Mouse (Mus musculus): ENCODE measurements around the gene St6galnac3.

St6galnac3 gene

GRCm38 (mm10) chr3:153282123-153282765 lies 442.7 kb downstream of the St6galnac3 start:
- no peak for DNase-seq (ENCODE audit: low spot score)

- DNase-seq (ENCODE audit: low spot score), result no peak
Measured at GRCm38 (mm10) chr3:153278249-153278648, 446.7 kb downstream of the St6galnac3 start.

- DNase-seq (ENCODE audit: low spot score), result no peak
Measured at GRCm38 (mm10) chr3:153277389-153277999, 447.5 kb downstream of the St6galnac3 start.

- DNase-seq (ENCODE audit: low spot score), result no peak
Measured at GRCm38 (mm10) chr3:153276830-153277388, 448.1 kb downstream of the St6galnac3 start.

- no peak for DNase-seq (ENCODE audit: low spot score)
Measured at GRCm38 (mm10) chr3:153276101-153276829, 448.7 kb downstream of the St6galnac3 start.

GRCm38 (mm10) chr3:153272241-153272640 lies 452.7 kb downstream of the St6galnac3 start:
- DNase-seq (ENCODE audit: low spot score), result no peak

- no peak for DNase-seq (ENCODE audit: low spot score)
Measured at GRCm38 (mm10) chr3:153267397-153267796, 457.6 kb downstream of the St6galnac3 start.

GRCm38 (mm10) chr3:153261985-153262384 lies 463.0 kb downstream of the St6galnac3 start:
- no peak for DNase-seq (ENCODE audit: low spot score)

- no peak for DNase-seq (ENCODE audit: low spot score)
Measured at GRCm38 (mm10) chr3:153260225-153260933, 464.6 kb downstream of the St6galnac3 start.

- DNase-seq (ENCODE audit: low spot score), result no peak
Measured at GRCm38 (mm10) chr3:153255910-153256309, 469.1 kb downstream of the St6galnac3 start.

- DNase-seq (ENCODE audit: low spot score), result no peak
Measured at GRCm38 (mm10) chr3:153251653-153252052, 473.3 kb downstream of the St6galnac3 start.

GRCm38 (mm10) chr3:153250598-153251257 lies 474.2 kb downstream of the St6galnac3 start:
- peak; percentile 19 for DNase-seq (ENCODE audit: low spot score)

GRCm38 (mm10) chr3:153248866-153249265 lies 476.1 kb downstream of the St6galnac3 start:
- DNase-seq (ENCODE audit: low spot score), result no peak

GRCm38 (mm10) chr3:153248029-153248428 lies 476.9 kb downstream of the St6galnac3 start:
- DNase-seq (ENCODE audit: low spot score), result no peak

GRCm38 (mm10) chr3:153242524-153242923 lies 482.4 kb downstream of the St6galnac3 start:
- no peak for DNase-seq (ENCODE audit: low spot score)

- no peak for DNase-seq (ENCODE audit: low spot score)
Measured at GRCm38 (mm10) chr3:153241134-153241533, 483.8 kb downstream of the St6galnac3 start.

GRCm38 (mm10) chr3:153240366-153240765 lies 484.6 kb downstream of the St6galnac3 start:
- no peak for DNase-seq (ENCODE audit: low spot score)

GRCm38 (mm10) chr3:153238381-153238780 lies 486.6 kb downstream of the St6galnac3 start:
- no peak for DNase-seq (ENCODE audit: low spot score)

- no peak for DNase-seq (ENCODE audit: low spot score)
Measured at GRCm38 (mm10) chr3:153236262-153236661, 488.7 kb downstream of the St6galnac3 start.

- no peak for DNase-seq (ENCODE audit: low spot score)
Measured at GRCm38 (mm10) chr3:153222611-153223402, 502.2 kb downstream of the St6galnac3 start.

- no peak for DNase-seq (ENCODE audit: low spot score)
Measured at GRCm38 (mm10) chr3:153219391-153219790, 505.6 kb downstream of the St6galnac3 start.
